Mouse (Mus musculus) forebrain, embryonic 14.5 days (tissue): ENCODE results near the gene Gm10972. TPM values are rescaled to one million over a fixed set of nuclear protein-coding genes. Genes with fewer than 3 reads are reported as not detected.
"Not testable (repeated sequence)": the region's sequence is repeated elsewhere in the genome, so short reads cannot be mapped to it uniquely, and the experiment has no call there.

Experiments used
- ATAC-seq: fragments of 200-750 bp; cut with Nextera tagmentation; 2 replicates; pipeline ENCODE4 v1.8.0; 2017; ENCODE audit warnings: mild to moderate bottlenecking, moderate library complexity
- DNase-seq: peaks from one replicate; pipeline ENCODE4 v3.0.0-alpha.2; 2015; ENCODE audit warnings: low spot score
- H3K27ac ChIP-seq: fragments of 300-500 bp; sonication (generic); 2 replicates; pipeline ENCODE4 v1.5.1; 2014; ENCODE audit warnings: low read depth, mild to moderate bottlenecking, control low read depth, low read length, moderate library complexity
- H3K27me3 ChIP-seq: fragments of 300-500 bp; sonication (generic); replicated peaks from 2 replicates; pipeline ENCODE4 v1.6.1; 2014; ENCODE audit warnings: low read length, control low read depth, mixed read lengths; ENCODE audit not compliant: control insufficient read depth, insufficient read depth
- H3K36me3 ChIP-seq: fragments of 300-500 bp; sonication (generic); 2 replicates; pipeline ENCODE4 v1.6.1; 2014; ENCODE audit warnings: low read length, control low read depth; ENCODE audit not compliant: control insufficient read depth, insufficient read depth
- H3K4me1 ChIP-seq: fragments of 300-500 bp; sonication (generic); 2 replicates; pipeline ENCODE4 v1.6.1; 2014; ENCODE audit warnings: antibody characterized with exemption, low read length, control low read depth; ENCODE audit not compliant: control insufficient read depth, insufficient read depth
- H3K4me2 ChIP-seq: fragments of 300-500 bp; sonication (generic); 2 replicates; pipeline ENCODE4 v1.6.1; 2014; ENCODE audit warnings: mild to moderate bottlenecking, control low read depth, low read length
- H3K4me3 ChIP-seq: fragments of 300-500 bp; sonication (generic); 2 replicates; pipeline ENCODE4 v1.5.1; 2014; ENCODE audit warnings: low read depth, low read length, control low read depth
- H3K9ac ChIP-seq: fragments of 300-500 bp; sonication (generic); 2 replicates; pipeline ENCODE4 v1.6.1; 2014; ENCODE audit warnings: mild to moderate bottlenecking, low read length, control low read depth, moderate library complexity
- H3K9me3 ChIP-seq: fragments of 300-500 bp; sonication (generic); replicated peaks from 2 replicates; pipeline ENCODE4 v1.6.1; 2016; ENCODE audit warnings: low read length, control low read depth, mixed read lengths; ENCODE audit not compliant: control insufficient read depth
- WGBS: fragments of 180-500 bp; shearing (Covaris S2); extraction: QIAGEN DNeasy Blood & Tissue Kit; methylation state at CpG from one replicate; pipeline ENCODE4 v1.1.7; 2014; 5-methylcytosine and 5-hydroxymethylcytosine counted together
- polyA plus RNA-seq: library from polyadenylated mRNA; unstranded; fragments of >200 nt; fragmentation: Nextera tagmentation; extraction: Ambion mirVana; gene quantifications from 2 replicates; pipeline ENCODE4 v1.2.1, GENCODE M21; 2014

Gene Gm10972
- polyA plus RNA-seq, 1 experiment from 2014 or later: not detected

- not testable (repeated sequence) for DNase-seq, H3K36me3 ChIP-seq, H3K9ac ChIP-seq, H3K4me2 ChIP-seq, H3K27me3 ChIP-seq, H3K27ac ChIP-seq, ATAC-seq, H3K4me3 ChIP-seq, H3K9me3 ChIP-seq, H3K4me1 ChIP-seq
- 91% methylated on average over 4 of the region's 4 CpGs for WGBS
Observed at GRCm38 (mm10) chr3:94691694-94692093, 48.8 kb downstream of the Gm10972 start.

Other genes starting within 250 kb of the Gm10972 start
- gene Lingo4, start 244.6 kb upstream of the Gm10972 start, polyA plus RNA-seq: 0.33 and 0.42 TPM in 2 replicates
- gene Tdrkh, start 229.8 kb upstream of the Gm10972 start, polyA plus RNA-seq: 59.8 and 61.9 TPM in 2 replicates
- gene Mrpl9, start 199.8 kb upstream of the Gm10972 start, polyA plus RNA-seq: 57.2 and 58.6 TPM in 2 replicates
- gene Oaz3, start 199.2 kb upstream of the Gm10972 start, polyA plus RNA-seq: 0.38 and 0.78 TPM in 2 replicates
- gene Celf3, start 164.8 kb upstream of the Gm10972 start, polyA plus RNA-seq: 301 and 306 TPM in 2 replicates
- gene Riiad1, start 162.8 kb upstream of the Gm10972 start, polyA plus RNA-seq: 14.7 and 19.2 TPM in 2 replicates
- gene Snx27, start 60.4 kb upstream of the Gm10972 start, polyA plus RNA-seq: 42.8 and 45.3 TPM in 2 replicates
- 4.6 and 4.8 TPM in 2 replicates for gene Tuft1, start 15.8 kb downstream of the Gm10972 start, polyA plus RNA-seq
- gene Selenbp2, start 50.4 kb downstream of the Gm10972 start, polyA plus RNA-seq: 0.67 TPM in 1 of 2 replicates, not detected in the other
- 1.9 and 2.9 TPM in 2 replicates for gene Cgn, start 143.4 kb downstream of the Gm10972 start, polyA plus RNA-seq
- 22.0 and 23.4 TPM in 2 replicates for gene Pogz, start 194.5 kb downstream of the Gm10972 start, polyA plus RNA-seq
- 438 and 518 TPM in 2 replicates for gene Psmb4, start 243.8 kb downstream of the Gm10972 start, polyA plus RNA-seq